Mouse (Mus musculus) thymus, postnatal 10 days (tissue): Measurements from ENCODE around the gene Zfp617.
A peak's percentile ranks its signal among the peaks of the same experiment; 100 is the strongest.
"Not testable (repeated sequence)": the region's sequence is repeated elsewhere in the genome, so short reads cannot be mapped to it uniquely, and the experiment has no call there.

ENCODE experiments used
- DNase-seq, 2 experiments: peaks; one replicate each; pipeline ENCODE4 v3.0.0; 2021; ENCODE audit warnings: low spot score in 2 of 2

The Zfp617 gene

DNA sequence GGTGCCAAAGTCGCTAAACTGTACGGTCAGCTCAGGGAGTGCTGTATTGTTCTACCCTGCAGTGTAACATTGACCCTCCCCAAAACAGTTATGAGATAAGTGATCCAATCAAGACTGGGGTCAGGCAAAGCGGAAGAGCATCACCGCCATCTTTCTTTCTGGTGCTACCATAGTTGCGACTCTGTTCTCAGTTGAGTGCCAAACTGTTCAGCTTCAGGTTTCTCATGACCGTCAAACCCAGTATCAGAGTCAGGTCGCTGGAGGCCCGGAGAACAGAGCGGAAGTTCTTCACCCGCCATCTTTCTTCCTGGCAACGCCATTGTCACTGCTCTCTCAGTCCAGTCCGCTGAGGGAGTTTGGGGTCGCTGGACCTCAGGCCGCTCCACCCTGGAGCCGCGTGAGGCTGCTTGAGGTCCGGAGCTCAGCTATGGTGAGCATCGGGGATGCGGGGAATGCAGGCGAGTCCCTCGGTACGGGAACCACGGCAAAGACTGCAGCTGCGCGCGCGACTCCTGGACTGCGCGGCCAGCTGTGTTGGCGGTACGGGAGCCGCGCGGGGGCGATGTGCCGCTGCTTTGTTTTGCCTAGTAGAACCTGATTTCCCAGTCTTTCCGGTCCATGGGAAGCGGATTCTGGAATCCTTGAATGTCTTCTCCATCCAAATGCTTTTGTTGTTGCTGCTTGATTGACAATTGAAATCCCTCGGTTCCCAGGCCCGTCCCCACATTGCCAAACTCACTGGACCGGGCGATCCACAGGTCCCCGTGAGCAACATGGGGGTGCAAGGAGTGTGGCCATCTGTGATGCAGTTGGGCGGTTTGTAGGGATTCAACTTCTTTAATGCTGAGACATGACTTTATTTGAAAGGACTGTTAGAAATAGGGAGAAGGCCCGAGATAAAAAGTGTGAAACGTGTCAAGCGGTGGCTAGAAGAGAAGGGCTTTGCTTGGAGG is at the start of gene Zfp617, which contains the start of gene Zfp882:
TSS of gene Zfp617 (plus strand) at position 327 of the 953 bp plus-strand sequence.
TSS of gene Zfp882 (plus strand) at position 300 of the 953 bp plus-strand sequence.
- DNase-seq: peak; percentile 78 to 83

DNA sequence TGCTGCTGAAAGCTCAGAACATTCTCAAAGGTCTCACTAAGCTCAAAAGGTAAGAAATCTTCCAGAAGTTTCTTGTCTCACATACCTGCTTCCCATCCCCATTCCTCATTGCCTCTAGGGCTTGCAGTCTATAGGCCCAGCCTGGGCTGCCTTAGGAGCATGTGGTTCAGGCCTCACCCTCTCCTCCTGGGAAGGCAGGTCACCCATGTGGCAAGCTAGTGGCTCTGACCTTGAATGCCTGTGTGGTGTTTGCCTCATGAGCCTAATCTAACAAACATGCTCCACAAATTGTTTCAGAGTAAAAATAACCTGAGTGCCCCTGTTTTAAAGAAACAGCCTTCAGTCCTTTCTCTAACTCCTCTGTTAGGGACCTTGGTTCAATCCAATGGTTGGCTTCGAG is 46.9 kb upstream of the Zfp617 start:
- not testable (repeated sequence) for DNase-seq

DNA sequence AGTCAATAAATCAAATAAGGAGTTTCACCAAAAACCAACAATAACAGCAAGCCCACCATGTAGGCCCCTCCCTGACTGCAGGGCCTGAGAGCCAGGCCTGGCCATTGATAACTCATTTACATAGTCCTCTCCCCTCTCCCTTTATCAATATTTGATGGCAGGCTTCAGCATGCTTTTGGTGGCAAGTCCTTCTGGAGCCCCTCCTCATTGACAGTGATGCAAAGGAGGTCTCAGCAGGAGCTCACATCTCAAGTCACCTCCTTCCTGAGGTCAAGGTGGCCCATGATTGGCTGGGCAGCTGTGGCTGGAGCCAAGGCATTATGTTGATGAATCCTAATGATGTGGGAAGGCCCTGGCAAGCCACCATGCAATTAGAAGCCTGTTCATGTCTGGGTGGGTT is 46.4 kb upstream of the Zfp617 start:
- DNase-seq: not testable (repeated sequence)

DNA sequence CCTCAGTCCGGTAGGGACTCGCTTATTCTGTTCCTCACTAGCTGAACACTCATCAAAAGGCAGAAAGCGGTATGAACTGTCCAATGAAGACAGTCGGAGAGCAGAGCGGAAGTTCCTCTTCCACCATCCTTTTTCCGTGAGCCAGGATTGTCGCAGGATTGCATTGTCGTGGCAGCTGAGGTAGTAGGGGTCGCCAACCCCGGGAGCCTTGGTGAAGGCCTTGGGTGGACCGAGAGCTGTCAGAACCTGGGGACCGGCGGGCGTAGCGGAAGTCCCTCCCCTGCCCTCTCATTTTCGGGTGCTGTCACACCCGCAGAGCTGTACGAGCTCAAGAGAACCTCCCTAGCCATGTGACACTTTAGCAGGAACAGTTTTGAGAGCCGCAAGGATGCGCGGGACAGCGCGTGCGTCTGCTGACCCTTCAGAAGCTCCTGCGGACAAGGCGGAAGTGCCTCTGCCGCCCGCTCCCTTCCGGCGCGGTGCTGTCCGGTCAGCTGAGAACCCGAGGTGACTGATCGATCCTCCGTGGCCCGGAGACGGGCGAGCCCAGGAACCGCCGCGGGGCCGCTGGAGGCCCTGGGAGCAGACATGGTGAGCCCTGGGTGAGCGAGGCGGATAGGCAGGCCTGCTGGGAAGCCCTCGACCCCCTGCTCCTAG is 26.7 kb upstream of the Zfp617 start, which contains the start of gene Zfp709:
TSS of gene Zfp709 (plus strand) at position 402 of the 657 bp plus-strand sequence.
- peak; percentile 40 to 50 for DNase-seq

DNA sequence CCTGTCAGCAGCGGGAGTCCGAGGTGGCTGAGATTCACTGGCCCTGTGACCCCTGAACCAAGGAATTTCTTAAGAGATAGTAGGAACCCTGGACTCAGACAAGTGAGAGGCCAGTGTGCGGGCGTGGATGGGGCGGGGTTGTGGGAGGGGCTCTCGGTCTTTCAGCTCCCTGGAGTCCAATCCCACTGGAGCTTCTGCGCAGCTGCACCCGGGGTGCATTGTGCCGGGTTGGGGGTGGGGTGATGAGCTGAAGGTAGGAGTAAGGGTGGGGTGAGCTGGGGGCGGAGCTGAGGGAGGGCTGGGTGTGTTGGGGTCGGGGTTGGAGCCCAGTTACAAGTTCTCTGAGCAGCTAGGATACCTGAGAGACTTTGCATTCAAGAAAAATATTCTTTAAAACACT is 7.8 kb upstream of the Zfp617 start:
- DNase-seq: not testable (repeated sequence)

DNA sequence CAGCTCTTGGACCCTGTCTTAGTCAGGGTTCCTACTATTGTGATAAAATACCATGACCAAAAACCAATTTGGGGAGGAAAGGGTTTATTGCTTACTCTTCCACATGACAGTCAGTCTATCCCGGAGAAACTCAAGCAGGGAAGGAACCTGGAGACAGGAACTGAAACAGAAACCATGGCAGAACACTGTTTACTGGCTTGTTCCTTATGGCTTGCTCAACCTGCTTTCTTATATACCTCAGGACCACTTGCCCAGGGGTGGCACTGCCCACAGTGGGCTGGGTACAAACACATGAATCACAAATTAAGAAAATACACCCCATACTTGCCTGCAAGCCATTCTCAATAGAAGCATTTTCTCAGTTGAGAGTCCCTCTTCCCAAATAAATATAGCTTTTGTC is 5.4 kb upstream of the Zfp617 start:
- not testable (repeated sequence) for DNase-seq

DNA sequence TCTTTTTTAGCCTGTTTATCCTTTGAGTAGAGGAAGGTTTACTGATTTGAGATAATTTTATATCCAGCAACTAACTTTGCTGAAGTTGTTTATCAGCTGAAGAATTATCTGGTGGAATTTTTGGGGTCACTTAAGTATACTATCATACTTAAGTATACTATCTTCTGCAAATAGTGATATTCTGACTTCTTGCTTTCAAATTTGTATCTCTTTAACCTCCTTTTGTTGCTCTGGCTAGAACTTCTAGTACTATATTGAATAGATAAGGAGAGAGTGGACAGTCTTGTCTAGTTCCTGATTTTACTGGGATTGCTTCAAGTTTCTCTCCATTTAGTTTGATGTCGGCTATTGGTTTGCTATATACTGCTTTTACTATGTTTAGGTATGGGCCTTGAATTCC is 1.6 kb upstream of the Zfp617 start:
- DNase-seq: no peak

DNA sequence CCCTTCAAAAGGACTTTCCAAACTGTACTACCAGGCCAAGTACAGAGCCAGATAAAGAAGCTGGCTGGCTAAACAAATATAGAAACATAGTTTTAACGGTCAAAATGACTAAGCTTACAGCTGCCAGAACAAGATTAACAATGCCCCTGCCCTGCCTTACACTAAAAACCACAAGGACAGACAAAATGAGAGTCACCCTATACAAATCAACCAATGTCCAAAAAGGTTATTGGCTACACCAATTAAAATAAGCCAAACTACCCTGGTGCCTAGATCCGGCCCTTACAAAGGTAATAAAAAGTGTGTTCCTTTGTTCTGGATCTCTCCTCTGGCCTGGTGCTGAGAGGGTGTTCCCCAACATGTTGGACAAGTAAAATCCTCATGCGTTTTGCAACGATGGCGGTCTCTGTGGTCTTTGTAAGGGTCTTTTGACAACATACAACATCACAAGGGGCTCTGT is 607 bp upstream of the Zfp617 start:
- no peak for DNase-seq

DNA sequence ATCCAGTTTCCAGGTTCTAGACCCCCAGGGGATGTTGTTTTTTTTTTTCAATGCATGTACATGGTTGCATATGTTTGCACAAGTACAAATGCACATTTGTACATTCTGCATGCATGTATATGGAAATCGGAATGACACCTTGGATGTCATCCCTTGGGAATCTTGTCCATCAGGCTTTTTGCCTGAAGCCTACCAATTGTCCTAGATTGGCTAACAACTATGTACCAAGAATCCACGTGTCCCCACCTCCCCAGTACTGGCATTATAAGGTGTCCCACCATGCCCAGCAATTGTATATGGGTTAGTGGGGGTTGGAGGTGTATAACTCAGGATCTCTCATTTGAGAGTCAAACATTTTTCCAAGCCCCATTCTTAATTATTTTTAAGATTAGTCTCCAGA is 3.9 kb downstream of the Zfp617 start:
- no peak for DNase-seq

DNA sequence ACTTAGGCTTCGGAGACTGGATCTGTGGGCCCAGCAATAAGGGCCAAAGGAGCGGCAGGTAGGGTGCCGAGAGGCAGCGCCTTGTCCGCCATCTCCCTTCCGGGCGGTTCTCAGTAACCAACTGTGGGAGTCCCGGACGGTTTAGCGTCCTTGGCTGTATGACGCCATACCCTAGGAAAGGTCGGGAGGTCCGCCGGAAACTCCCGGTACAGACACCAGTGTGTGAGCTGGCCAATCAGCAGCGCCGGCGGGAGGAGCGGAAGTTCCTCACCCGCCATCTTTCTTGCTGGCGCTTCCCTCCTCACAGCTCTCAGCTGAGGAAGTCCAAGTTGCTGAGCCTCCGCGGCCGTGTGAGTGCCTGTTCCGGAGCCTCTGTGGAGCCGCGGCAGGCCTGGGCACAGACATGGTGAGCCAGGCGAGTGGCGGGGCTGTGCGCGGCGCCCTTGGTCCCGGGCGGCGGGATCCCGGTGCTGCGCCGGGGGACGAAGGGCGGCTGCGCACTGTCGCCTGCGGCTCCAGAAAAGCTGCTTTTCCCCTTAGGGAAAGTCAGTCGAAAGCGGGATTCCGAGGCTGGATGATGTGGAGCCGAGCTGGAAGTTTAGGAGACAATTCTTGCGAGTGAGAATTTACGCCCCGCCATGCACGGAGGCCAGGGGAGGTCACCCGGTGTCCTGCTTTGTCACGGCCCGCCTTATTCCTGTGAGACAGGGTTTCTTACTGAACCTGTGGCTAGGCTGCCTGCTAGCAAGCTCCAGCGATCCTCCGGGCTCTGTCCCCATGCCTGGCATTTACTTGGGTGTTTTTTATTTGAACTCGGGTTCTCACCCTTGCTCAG is 14.3 kb downstream of the Zfp617 start:
- peak; percentile 89 to 92 for DNase-seq

DNA sequence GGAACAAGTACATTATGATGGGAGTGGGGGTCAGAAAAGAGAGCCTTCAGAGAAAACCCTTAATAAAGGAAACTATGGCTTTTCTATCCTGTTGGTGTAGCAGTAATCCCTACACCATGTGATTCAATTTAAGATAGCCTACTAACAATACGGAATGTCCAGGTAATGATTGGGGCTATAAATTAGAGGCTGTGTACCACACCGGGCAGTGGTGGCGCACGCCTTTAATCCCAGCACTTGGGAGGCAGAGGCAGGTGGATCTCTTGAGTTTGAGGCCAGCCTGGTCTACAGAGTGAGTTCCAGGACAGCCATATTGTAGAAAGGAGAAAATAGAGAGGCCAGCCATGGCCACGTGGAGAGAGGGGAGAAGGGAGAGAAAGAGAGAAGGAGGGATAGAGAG is 17.4 kb downstream of the Zfp617 start:
- DNase-seq: no peak

DNA sequence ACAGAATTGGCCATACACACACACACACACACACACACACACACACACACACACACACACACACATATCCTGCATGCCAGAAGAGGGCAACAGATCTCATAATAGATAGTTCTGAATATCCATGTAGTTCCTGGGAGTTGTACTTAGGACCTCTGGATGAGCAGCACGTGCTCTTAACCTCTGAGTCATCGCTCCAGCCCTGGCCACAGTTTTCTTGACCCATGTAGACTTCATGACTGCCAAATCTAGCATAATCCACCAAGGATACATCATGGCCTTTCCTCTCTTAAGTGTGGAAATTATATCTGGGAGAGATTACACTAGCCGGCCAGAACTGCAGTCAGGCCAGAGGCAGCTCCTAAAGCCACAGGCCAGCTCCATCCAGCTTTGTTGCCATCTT is 18.1 kb downstream of the Zfp617 start:
- DNase-seq: no peak

DNA sequence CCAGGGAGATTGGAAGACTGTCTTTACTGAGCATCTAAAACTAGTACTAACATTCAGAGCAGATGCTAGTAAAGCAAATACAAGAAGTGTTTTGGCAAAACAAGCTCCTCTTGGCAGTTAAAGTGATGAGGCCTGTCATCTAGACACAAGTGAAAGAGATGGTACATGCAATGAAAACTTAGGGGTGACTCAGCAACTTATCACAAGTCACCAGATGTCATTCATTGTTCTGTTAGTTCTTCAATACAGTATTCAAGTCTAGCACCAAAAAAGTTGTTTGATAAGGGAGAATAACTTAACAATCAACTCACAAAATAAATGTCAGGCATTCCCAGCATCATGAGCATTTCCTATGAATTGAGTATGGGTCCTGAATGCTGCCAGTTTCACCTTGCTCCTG is 19.3 kb downstream of the Zfp617 start:
- no peak for DNase-seq

DNA sequence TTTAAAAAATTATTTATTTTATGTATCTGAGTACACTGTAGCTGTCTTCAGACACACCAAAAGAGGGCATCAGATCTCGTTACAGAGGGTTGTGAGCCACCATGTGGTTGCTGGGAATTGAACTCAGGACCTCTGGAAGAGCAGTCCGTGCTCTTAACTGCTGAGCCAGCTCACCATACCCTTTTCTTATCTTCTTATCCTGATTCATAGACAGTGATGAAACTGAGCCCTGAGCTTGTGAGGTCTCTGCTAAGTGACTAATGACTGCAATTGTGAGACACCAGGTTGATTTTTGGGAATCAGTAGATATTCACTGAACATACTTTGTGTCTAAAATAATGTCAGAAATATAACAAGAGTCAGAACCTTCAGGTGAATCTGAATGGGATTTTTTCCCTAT is 29.6 kb downstream of the Zfp617 start:
- DNase-seq: not testable (repeated sequence)

DNA sequence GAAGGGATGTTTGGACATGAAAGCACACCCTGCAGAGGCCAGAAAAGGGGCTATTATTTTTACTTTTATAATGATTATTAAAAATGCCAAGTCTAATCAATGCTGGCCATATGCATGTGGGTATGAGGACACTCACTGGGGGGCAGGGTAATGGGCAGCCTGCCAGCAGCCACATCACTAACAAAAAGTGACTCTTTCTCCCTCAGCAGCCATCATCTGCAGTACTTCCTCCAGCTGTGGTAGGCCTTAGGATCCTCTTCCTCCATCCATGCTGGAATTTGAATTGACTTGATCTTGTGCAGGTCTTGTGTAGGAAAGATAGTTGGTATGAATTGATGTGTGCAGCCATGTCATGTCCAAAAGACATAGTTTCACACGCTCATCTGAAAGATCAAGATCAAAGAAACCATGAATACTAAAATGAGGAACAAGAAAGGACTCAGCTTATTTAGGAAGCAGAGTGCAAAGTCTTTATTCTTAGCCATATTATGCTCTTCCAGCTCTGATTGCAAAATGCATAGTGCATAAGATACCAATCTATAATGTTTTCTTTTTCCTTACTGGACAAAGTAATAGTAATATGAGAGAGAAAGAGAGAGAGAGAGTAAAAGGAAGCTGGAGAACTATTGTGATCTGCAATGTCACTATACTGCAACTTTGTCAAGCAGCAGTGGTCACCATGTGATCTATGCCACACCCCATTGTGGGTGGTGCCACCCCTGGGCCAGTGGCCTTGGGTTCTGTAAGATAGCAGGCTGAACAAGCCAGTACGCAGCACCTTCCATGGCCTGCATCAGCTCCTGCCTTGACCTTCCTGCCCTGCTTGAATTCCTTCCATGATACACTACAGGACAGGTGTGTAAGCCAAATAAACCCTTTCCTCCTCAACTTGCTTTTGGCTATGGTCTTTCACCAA is 32.1 kb downstream of the Zfp617 start:
- no peak for DNase-seq

DNA sequence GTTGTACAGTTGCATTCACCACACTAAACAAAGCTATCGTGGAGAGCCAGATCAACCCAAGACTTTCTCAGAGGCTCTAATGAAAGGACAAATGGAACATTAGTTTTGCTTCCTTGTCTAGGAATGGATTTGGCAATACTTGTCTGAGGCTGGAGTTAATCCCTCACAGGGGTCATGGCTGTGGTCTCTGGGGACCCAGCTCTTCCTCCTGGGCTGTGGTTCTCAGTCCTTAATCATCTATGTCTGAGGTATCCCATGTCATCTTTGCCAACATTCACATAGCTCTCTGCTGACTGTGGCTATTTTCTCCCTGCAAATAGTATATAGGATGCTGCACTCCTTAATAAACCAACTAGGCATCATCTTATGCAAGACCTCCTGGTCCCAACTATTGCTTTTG is 33.3 kb downstream of the Zfp617 start:
- DNase-seq: no peak

DNA sequence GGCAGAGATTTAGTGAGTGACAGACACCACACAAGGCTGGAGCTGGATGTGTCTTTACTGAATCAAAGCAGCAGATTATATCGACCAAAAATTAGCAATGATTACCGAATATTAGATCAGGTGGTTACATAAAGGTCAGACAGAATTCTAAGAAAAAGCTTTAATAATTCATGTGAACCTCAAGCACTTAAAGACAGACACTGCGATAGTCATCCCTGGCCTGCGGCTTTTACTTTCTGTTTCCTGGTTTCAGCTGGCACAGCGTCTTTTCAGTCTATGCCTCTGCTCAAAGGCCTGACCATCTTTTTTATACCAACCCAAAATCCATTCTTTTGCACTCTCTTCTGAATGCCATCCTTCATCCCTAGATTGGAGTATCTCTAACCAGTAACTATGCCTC is 40.2 kb downstream of the Zfp617 start:
- no peak for DNase-seq

DNA sequence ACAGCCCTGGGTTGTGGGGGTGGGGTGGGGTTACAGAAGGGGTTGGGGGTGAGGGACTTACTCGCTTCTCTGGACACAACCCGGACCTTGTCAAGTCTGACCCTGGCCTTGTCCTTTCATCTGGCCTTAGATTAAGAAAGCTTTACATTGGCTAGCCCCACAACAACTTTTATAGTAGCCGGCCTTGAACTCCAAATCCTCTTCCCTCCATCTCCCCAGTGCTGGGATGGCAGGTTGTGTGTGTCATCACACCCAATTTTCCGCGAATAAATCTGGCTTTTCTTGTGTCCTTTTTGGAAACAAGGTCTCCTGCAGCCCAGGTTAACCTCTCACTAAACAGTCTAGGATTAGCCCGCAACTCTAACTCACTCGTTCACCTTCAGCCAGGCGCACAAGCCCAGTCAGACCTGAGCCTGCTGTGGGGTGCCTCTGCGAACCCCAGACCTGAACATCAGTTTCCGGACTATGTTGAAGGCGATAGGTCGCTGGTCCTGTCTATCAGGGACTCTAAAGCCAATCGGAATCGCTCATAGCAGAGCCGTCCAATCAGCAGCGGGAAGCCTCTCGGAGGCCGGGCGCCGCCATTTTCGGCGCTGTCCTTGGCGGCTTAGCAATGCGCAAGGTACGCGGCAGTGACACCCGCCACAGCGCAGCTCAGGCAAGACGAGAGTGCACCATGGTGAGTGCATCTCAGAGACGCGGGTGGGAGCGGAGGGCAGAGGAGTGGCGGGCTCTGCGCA is 42.2 kb downstream of the Zfp617 start, which contains the start of gene Zfp961:
TSS of gene Zfp961 (plus strand) at position 557 of the 740 bp plus-strand sequence.
- DNase-seq: peak; percentile 98 to 99

DNA sequence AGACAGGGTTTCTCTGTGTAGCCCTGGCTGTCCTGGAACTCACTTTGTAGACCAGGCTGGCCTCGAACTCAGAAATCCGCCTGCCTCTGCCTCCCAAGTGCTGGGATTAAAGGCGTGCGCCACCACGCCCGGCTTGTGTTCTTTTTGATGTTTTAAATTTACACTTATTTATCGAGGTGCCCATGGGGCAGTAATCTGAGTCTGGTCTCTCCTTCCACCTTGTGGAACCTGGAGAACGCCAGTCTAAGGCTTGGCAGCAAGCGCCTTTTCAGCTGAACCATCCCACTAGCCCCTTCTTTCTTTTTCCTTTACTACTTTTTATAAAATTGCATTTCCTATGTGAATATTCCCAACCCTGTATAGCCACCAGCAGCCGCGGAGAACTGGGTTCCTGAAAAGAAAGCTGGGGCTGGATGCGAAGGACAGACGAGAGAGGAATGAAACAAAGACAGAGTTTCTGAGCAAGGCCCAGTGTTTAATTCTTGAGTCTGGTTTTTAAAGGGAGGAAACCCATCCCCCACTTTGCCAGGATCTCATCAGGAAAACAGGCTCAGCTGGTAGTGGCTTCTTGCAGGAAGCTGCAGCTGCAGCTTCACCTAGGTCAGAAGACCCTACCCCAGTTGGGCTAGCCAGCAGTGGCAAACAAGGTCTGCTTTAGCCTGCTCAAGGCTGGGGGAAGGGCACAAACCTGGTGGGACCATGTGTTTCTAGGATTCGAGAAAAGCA is 43.2 kb downstream of the Zfp617 start:
- DNase-seq: peak in 1 of 2 experiments; percentile 13
